Mouse (Mus musculus): Measurements from ENCODE around the gene Dido1. TPM values are rescaled to one million over a fixed set of nuclear protein-coding genes. Genes with fewer than 3 reads are reported as not detected.
"Not testable (repeated sequence)": the region's sequence is repeated elsewhere in the genome, so short reads cannot be mapped to it uniquely, and the experiment has no call there.

Gene Dido1
- total RNA-seq, 2 experiments from 2014 or later = 52.2 to 61.1 TPM

- no peak for DNase-seq
These were observed 14.1 kb upstream of the Dido1 start for GRCm38 (mm10) chr2:180723865-180724264.

DNA sequence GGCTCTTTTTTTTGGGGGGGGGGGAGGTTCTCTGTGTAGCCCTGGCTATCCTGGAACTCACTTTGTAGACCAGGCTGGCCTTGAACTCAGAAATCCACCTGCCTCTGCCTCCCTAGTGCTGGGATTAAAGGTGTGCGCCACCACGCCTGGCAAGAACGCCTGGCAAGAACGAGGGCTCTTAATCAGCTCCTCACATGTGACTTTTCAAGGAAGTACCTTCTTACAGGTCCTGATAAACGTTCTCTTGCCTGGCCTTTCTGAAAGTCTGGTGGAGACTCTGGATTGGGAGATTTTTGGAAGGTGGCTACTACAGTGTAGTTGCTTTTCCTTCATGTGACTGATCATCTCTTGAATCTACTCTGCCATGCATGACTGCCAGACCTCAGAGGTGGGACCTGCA is 12.9 kb upstream of the Dido1 start:
- not testable (repeated sequence) for DNase-seq

- no peak for DNase-seq
These were observed 2.4 kb upstream of the Dido1 start for GRCm38 (mm10) chr2:180712037-180712689.

GRCm38 (mm10) chr2:180711527-180711926 is 1.7 kb upstream of the Dido1 start:
- no peak for DNase-seq

- no peak for DNase-seq
These were observed 717 bp upstream of the Dido1 start for GRCm38 (mm10) chr2:180710276-180711155.

DNA sequence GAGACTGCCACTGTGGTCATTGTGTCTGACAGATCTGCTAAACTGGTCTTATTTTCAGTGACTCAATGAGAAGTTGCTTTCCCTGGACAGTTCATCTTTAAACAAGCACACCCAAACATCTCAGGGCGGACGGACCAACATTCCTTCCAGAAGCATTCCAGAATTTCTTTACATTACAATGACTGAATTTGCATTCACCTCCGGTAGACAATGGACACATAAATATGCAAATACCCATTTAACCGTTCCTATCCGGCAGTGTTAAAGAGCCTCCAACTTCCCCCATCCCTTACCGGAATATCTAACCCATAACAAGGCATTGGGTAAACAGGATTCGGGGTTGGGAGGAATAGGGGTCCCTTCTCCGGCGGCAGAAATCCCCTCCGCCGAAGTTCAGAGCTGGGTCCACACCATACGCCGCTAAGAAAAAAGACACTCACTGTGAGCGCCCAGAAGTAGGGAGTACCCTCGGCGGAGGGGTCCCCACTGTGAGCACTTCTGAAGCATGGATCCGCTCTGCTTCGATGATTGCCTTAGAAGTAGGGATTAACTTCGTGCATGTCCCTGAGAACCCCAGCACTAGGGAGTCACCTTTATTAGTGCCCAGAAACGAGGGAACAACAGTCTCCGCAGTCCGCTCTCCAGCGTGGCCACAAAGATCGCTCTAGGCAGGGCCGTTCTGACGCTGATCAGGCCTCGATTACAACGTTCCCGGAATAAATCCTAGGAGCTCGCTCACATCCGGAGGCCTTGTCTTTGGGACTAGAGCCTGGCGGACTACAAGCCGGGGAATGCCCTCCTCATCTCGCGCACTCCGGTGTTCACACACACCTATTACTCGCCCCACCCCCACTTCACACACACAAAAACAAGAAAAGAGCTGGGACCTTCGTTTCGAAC is 526 bp downstream of the Dido1 start:
- DNase-seq = no peak

DNA sequence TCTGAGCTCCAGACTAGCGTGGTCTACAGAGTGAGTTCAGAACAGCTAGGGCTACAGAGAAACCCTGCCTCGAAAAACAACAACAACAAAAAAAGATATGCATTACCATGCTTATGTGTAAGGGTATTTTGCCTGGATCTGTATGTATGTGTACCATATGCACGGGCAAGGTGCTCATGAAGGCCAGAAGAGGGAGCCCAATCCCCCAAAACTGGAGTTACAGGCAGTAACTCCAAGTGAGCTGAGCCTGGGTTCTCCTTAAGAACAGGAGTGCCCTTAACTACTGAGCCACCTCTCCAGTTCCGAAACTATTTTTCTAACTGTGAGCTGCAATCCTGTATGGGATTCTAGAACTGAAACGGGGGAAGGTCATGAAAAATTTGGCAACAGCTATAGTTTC is 3.8 kb downstream of the Dido1 start:
- DNase-seq = no peak

GRCm38 (mm10) chr2:180705066-180705465 is 4.7 kb downstream of the Dido1 start:
- no peak for DNase-seq

GRCm38 (mm10) chr2:180704591-180704990 is 5.2 kb downstream of the Dido1 start:
- DNase-seq = no peak

GRCm38 (mm10) chr2:180703645-180704359 is 6.0 kb downstream of the Dido1 start:
- DNase-seq = no peak

DNA sequence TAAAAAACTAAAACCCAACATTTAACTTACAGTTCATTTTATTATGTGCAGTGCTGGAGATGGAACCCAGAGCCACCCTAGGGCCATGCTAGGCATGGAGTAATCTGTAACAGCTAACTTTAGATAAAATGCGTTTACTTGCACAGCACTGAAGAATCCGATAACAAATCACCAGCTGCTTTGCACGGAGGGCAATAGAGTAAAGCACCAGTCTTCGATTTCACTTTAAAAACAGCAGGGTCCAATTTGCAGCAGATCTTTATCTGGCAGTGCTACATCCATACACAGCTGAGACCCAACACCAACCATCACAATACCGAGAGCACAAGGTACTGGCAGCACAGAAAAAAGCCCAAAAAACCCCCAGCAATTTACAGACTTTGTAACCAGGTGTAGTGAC is 6.6 kb downstream of the Dido1 start:
- DNase-seq = no peak

GRCm38 (mm10) chr2:180702701-180703149 is 7.1 kb downstream of the Dido1 start:
- no peak for DNase-seq

DNA sequence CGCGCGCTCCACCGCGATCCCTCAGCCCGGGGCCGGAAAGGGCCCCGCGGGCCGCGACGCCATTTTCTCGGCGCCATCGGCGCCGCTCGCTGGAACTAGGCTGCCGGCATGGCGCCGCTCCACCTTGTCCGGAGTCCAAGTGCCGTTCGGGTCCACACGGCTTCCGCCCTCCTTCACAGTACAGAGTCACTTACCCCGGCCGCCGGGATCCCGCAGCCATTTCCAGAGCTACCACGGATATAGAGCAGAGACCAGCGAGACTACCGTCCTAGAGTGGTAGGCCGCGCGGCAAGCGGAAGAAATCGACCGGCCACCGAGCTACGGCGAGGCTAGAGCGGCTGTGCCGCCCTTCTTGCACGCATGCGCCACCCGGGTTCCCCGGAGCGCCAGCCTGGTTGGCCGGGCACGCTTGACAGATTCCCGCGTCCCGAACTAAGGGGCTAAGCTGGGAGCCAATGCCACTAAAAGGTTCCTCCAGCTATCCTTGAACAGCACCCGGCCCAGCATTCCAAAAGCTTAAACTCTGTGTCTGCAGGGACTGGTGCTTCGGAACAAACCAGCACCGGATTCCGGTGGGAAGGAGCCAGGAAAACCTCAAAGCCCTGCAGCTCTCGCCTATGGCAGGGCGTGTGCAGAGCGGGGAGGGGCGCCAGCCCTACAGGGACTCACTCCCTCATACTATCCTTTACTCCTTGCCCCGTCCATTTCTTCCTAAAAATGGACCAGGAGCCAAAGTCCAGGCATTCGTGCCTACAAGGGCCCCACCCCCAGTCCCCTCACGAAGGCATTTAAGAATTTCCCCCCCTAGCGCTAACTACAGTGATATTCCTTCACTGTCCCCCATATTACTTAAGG is 7.8 kb downstream of the Dido1 start:
- DNase-seq = peak; percentile 91

DNA sequence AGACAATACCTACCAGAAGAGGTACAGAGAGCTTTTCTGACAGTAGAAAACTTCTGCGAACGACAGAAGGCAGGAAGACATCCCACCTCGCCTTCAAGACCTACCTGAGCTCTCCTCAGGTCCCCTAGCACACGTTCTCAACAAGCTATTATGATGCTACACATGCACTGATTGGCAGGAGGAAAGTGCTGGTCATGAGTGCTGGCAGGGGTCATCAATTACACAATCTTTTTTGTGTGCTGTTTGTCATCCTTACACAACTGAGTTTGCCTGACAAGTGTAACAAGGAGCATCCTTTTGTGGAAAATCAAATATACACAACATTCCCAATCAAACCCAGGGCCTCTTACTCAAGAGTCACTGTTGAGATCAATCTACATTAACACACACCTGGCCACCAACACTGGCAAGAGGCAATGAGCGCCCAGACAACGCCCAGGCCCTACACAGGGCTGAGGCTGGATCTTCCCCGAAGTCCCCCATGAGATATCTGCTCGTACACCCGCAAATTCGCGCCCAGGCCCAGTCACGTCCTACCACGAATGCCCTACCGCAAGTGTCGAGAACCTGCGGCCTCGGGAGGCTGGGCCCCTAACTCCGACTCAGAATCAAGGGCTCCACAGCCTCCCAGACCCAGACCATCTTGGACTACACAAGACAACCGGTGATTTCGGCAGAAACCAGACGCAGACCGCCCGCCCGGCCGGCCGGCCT is 8.6 kb downstream of the Dido1 start:
- DNase-seq = no peak

DNA sequence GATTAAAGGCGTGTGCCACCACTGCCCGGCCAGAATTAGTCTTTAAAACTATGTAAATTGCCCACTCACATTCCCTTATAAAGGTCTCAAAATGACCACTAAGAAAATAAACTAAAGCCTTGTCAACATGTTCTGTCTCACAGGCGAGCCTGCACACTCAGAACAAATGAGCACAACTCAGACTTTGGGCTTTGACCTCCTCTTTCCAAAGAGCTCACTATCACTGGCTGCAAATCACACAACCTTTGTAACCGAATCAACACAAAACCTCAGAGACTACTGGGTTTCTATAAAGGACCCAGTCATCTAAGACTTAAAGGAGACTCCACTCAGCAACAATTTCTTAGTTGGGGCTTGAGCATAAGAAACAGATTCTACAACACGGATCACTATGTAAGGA is 9.3 kb downstream of the Dido1 start:
- DNase-seq = no peak

GRCm38 (mm10) chr2:180695176-180695575 is 14.6 kb downstream of the Dido1 start:
- DNase-seq = no peak

GRCm38 (mm10) chr2:180692630-180693029 is 17.2 kb downstream of the Dido1 start:
- no peak for DNase-seq

DNA sequence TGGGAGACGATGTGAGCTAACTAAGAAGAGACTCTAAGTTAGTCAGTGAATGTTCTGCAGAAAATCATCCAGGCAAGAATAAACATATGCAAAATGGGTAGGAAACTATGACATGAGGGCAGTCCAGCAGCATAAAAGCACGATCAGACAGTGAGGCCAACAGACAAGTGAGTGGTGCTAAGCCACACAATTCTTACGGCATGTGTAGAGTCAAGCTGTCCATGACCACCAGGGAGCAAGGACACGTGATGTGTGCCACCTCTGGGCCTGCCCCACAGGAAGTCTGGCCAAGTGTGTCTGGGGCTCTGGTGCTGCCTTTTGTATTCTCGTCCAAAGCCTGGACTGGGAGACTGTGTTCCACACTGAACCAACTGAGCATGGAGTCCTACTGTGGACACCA is 20.0 kb downstream of the Dido1 start:
- peak in 1 of 2 experiments; percentile 19 for DNase-seq

DNA sequence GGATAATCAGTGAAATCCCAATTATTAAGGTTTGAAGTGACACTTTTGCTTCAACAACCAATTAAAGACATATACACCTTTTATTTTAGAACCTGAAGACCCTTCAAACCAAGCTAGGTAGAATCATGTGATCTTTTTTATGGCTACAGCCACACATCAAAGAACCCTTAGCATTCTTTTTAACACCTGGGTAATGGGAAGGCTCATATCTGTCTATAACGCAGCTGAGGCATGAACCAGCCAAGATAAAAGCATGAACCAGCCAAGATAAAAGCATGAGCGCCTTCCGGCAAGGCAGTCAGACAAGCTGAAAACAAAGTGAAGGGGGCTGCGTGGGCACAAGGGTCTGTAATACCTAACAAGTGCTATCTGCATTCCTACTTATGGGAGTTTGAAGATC is 25.8 kb downstream of the Dido1 start:
- no peak for DNase-seq

GRCm38 (mm10) chr2:180683524-180683923 is 26.3 kb downstream of the Dido1 start:
- DNase-seq = no peak
